Mouse (Mus musculus) left cerebral cortex, adult 9 months (tissue): ENCODE data around the gene Rnf111.
"Not testable (repeated sequence)": the region's sequence is repeated elsewhere in the genome, so short reads cannot be mapped to it uniquely, and the experiment has no call there.

Experiments
- DNase-seq, 2 experiments: peaks; one replicate each; pipeline ENCODE4 v3.0.0; 2022; ENCODE audit warnings: low spot score in 2 of 2

Rnf111 gene

DNA sequence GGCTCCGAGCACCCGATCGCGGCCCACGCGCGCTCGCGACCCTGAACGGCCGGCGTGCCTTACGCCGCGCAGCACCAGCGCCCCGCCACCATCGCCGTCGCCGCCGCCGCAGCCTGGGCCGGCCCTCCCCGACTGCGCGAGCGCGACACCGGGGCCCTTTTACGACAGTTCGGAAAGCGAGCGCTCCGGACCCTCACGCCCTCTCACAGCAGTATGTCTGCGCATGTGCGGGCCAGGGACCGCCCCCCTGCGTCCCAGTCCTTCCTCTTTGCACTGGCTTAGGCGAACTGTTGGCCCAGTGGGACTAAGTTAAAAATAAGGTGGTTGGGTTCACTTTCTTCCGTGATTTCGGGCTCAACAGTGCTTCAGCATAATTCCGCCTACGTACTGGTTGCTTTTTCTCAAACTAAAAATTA is at the start of gene Rnf111:
Gene Rnf111 (minus strand): TSS at position 100 of the 416 bp plus-strand sequence.
- DNase-seq = peak; percentile 86 to 96

DNA sequence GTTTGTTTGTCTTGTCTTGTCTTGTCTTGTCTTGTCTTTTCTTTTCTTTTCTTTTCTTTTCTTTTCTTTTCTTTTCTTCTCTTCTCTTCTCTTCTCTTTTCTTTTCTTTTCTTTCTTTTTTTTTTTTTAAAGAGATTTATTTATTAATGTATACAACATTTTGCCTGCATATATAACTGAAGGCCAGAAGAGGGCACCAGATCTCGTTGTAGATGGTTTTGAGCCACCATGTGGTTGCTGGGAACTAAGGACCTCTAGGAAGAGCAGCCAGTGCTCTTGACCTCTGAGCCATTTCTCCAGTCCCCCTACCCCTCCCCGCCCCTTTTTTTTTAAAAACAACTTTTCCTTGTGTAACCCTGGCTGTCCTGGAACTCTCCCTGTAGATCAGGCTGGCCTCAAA is 48.7 kb upstream of the Rnf111 start:
- DNase-seq = not testable (repeated sequence)

DNA sequence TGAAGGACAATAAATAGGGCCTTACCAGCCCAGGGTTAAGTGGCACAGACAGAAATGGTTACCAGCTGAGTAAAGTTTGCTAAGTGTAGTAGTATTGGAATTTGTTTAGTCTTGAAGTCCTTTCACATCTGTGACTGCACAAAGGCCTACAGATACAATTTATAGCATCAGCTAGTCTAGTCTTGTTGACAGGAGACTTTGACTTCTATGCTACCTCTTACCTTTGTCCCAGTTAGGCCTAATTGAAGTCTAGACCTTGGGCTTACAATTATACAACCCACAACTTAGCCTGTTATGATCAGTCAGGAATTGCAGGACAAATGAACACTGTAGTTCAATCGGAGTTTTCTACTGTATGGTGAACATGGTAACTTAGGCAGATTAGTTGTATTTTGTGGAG is 48.0 kb upstream of the Rnf111 start:
- DNase-seq = no peak

DNA sequence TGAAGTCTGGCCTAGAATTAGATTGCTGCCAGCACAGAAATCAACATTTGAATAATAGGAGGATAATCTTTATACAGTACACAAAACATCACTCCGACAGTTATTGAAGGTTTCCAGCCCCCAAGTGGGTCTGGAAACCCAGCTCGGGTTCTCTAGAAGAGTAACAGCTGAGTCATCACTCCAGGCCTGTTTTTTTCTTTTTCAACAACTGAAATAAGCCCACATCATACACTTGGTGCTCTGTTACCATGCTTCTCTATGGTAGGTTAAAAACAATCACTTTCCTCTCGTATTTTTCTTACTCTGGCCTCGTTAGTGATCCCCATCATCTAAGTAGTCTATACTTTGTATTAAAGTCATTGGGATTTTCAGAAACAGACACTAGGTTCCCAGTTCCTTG is 44.8 kb upstream of the Rnf111 start:
- no peak for DNase-seq

GRCm38 (mm10) chr9:70546576-70546975 is 43.1 kb upstream of the Rnf111 start:
- not testable (repeated sequence) for DNase-seq

DNA sequence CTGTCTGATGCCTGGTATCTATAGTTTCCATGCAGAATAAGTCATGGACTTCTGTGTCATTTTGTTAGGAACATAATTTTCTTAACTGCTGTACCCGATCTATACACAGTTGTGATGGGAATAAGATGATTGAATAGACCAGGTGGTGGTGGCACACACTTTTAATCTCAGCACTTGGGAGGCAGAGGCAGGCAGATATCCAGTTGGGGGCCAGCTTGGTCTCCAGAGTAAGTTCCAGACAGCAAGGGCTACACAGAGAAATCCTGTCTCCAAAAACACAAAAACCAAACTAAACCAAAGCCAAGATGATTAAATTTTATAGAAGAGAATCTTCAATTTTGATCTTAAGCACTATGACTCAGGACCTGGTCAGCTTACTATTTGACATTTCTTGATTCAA is 41.3 kb upstream of the Rnf111 start:
- no peak for DNase-seq

GRCm38 (mm10) chr9:70543985-70544384 is 40.5 kb upstream of the Rnf111 start:
- DNase-seq = no peak

GRCm38 (mm10) chr9:70543048-70543880 is 39.7 kb upstream of the Rnf111 start:
- no peak for DNase-seq

DNA sequence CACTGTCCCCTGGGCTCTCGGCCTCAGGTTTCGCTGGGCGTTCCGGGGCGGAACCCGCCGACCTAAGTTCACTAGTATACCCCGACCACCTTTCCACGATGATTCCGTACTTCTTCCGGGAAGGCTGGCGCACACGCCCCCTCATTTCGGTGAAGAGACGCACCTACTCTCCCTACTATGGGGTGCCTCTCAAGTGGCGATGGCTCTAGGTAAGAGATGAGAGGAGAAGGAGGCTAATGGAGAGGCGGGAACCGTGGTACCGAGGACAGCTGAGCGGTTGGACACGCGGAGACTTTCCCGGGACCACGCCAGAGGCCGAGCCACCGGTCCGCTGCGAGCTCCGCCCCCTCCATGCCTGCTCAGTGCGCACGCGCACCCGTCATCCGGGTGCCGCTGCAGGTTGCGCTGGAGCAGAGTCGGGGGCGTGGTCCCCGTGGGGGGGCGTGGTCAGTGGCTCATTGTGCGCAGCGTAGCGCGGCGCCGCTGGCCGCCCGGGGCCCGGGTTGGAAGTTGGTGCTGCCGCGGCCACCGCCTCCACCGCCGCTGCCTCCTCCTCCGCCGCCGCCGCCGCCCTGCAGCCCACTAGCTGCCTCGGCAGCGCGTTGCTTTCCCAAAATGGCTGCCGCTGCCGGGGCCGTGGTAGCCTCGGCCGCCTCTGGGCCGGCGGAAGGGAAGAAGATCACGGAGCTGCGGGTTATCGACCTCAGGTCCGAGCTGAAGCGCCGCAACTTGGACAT is 38.9 kb upstream of the Rnf111 start, which contains the start of gene Sltm:
Gene Sltm (plus strand): TSS at position 450 of the 737 bp plus-strand sequence.
- DNase-seq = peak; percentile 93 to 98

GRCm38 (mm10) chr9:70541584-70541983 is 38.1 kb upstream of the Rnf111 start:
- no peak for DNase-seq

DNA sequence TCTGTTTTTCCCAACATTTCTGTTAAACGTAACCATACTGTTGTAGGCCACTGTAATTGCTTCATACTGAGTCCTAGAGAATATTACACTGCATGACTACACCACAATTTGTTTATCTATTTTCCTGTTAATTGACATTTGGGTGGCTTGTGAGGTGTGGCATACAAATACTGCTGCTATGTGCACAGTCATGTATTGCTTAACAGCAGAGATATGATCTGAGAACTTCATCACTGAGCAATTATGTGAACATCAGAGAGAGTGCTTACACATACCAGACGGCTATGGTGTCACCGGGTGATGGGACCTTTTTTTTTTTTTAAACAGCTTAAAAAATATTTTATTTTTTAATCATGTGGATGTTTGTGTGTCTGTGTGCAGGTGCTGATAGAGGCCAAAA is 29.8 kb upstream of the Rnf111 start:
- no peak for DNase-seq

- no peak for DNase-seq
Observed at GRCm38 (mm10) chr9:70524366-70524765, 20.8 kb upstream of the Rnf111 start.

GRCm38 (mm10) chr9:70523813-70524212 is 20.3 kb upstream of the Rnf111 start:
- no peak for DNase-seq

- no peak for DNase-seq
Observed at GRCm38 (mm10) chr9:70520651-70521050, 17.1 kb upstream of the Rnf111 start.

- no peak for DNase-seq
Observed at GRCm38 (mm10) chr9:70511681-70512080, 8.2 kb upstream of the Rnf111 start.

GRCm38 (mm10) chr9:70510998-70511583 is 7.6 kb upstream of the Rnf111 start:
- DNase-seq = no peak

- DNase-seq = no peak
Observed at GRCm38 (mm10) chr9:70509906-70510525, 6.5 kb upstream of the Rnf111 start.

DNA sequence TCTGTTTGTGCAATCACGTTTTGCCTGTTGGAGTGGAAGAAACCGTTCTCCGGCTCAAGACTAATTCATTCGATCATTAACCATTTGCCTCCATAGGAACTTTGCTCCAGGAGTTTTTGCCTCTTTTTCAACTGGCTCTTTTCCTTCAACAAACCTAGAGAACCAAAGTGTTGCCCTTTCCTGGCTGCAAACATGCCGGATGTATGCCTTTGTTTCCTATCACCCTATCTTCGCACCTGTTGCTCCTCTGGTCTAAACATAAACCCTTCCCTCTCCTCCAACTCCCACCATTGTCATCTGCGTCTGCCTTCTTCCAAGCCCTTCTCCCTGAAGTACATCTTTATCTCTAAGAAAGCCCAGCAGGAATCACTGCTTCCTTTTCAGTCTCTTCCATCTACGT is 3.3 kb upstream of the Rnf111 start:
- DNase-seq = no peak

GRCm38 (mm10) chr9:70506186-70506585 is 2.7 kb upstream of the Rnf111 start:
- no peak for DNase-seq

DNA sequence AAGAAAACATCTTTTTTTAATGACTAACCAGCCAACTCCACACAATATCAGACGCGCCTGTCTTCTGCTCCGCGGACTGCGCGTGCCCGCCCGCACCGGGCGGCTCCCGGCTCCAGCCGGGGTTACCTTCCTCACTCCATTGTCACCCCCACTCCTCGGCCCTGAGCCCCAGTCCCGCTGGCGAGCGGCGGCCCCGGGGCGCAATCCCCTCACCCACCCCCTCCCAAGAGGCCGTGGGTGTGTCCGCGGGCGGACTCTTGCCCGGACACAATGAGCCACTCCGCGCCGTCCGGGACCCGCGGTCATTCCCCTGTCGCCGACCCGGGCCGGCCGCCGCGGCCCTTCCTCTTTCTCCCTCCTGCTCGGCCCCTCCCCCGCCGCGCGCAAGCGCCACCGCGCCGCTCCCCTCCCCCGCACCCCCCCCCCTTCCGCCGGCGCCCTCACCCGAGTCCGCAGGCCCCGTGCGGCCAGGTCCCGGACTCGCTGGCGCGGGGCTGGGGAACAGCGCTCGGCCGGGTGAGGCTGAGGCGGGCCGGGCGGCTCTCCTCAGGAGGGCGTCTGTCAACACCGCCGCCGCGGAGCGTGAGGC is 416 bp downstream of the Rnf111 start:
- DNase-seq = peak in 1 of 2 experiments; percentile 8

DNA sequence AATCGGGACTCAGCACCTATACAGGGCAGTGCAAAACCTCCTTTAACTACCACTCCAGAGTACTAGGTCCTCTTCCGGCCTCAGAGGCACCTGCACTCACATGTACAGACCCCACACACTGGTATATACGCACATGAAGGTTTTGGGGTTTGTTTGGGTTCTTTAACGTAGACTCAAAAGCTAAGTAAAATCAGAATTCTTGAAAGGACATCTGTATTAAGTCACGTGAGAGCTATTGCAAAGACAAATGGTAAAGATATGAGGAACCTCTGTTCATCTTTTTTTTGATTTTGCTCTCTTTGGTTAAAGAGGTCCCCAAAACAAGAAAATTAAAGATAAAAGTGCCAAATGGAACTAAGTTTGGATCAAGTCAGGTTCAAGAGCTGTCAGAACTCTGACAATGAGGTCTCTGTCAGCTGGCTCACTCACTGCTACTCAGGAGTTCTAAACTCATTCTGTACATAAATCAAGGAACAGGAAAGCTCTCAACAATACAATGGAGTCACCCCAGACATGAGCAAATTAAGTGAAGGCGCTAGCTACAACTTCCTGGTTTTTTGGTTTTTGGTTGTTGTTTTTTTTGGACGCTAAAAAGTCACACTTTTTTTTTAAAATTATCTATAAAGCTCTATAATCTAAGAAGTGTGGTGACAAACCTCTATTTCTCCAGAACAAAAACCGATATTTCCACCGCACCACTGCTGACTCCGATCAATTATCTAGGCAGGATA is 1.1 kb downstream of the Rnf111 start:
- no peak for DNase-seq
